Mouse (Mus musculus) splenic B cell, adult 2 months (primary cell): ENCODE results near the gene Ndufa6.
A peak's percentile ranks its signal among the peaks of the same experiment; 100 is the strongest.
"Not testable (repeated sequence)": the region's sequence is repeated elsewhere in the genome, so short reads cannot be mapped to it uniquely, and the experiment has no call there.

Source experiments
- DNase-seq: peaks from one replicate; pipeline ENCODE4 v3.0.0-alpha.2; 2011; ENCODE audit warnings: low read depth, low spot score
- H3K27me3 ChIP-seq: 2 replicates; pipeline ENCODE4 v1.6.1; 2012; ENCODE audit warnings: mild to moderate bottlenecking, low read length, moderate library complexity, mixed read lengths; ENCODE audit not compliant: control insufficient read depth, poor library complexity, insufficient read depth, severe bottlenecking
- H3K36me3 ChIP-seq: 2 replicates; pipeline ENCODE4 v1.6.1; 2012; ENCODE audit warnings: mild to moderate bottlenecking, low read length, moderate library complexity, mixed read lengths; ENCODE audit not compliant: control insufficient read depth, poor library complexity, insufficient read depth, severe bottlenecking

The Ndufa6 gene

DNA sequence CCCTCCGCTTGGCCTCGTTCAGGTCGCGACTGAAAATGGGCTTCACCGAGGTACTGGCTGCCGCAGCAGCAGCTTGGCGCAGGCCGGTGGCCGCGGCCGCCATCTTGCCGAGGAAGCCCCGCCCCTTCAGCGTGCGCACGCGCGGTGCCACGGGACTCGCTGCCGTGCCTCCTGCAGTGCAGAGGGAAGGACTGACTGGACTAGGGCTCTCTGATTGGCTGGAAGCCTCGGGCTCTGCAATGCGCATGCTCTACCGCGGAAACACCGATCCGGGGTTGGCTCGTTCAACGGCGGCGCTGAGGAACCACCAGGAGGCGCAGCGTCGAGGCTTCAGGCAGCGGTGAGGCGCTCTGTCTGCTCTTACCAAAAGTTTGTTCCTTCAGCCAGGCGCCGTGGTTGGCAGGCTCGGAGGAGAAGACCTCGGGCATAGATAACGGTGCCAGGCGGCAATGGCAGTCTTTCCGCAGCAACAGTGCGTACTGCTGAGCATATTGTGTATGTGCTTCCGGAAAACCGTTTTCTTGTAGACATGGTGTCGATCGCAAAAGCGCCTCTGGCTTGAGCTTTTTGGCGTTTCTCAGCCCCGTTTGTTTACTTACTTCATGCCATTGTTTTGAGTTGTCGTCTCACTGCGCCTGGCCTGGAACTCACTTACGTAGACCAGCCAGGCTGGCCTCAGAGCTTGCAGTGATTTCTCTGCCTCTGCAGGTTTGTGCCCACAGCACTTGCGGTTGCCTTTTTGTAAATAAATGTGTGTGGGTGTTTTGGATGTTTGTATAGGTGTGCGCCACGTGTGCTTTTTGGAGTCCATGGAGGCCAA, at the start of gene Ndufa6:
Gene Ndufa6, minus strand, starts transcription at position 197 of the 820 bp plus-strand sequence.
- H3K36me3 ChIP-seq, result peaks cover 9% of the 10 kb centered on the region
- peak; percentile 100 for DNase-seq
- no peaks in the 10 kb centered on the region for H3K27me3 ChIP-seq

GRCm38 (mm10) chr15:82403606-82404005, 49.5 kb upstream of the Ndufa6 start:
- Histone ChIP-seq H3K27me3 (no peaks in the 10 kb centered on the region), H3K36me3 (no peaks in the 10 kb centered on the region)
- DNase-seq, result no peak

DNA sequence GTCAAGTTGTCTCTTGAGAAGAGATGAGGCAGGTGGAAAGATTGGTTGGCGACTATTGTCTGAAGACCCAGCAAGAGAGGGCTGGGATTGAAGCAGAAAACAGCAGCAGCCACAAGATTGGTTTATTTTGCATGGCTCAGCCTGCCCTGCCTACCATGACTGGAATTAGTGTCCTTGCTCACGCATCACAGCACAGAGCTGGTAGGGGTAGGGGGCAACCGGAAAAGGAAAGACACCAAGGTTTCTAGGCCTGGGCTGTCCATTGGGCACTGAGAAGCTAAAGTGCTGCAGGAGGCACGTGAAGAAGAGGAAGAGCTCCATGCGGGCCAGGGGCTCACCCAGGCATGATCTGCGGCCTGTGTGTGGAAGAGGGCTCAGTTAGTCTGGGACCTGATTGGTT, 48.6 kb upstream of the Ndufa6 start:
- no peak for DNase-seq
- Histone ChIP-seq H3K36me3 (no peaks in the 10 kb centered on the region), H3K27me3 (no peaks in the 10 kb centered on the region)

DNA sequence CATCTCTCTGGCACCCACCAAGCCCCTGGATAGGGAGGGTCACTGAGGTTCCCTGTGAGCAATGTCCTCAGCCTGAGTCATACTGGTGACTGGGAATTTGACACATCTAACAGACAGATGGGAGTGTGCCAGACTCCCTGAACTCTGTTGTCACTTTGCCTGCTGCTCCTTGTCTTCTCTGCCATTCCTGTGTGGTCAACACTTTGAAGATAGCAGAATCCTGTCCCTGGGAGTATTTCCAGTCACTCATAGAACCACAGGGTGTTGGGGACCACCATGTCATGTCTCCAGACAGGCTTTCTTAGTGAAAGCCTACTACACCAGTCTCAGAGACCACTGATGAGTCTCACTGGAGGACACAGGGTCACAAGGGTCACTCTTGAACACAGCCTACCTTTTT, 48.0 kb upstream of the Ndufa6 start:
- Histone ChIP-seq H3K36me3 (no peaks in the 10 kb centered on the region), H3K27me3 (no peaks in the 10 kb centered on the region)
- DNase-seq, result no peak

GRCm38 (mm10) chr15:82401516-82401915, 47.4 kb upstream of the Ndufa6 start:
- Histone ChIP-seq H3K36me3 (no peaks in the 10 kb centered on the region), H3K27me3 (no peaks in the 10 kb centered on the region)
- no peak for DNase-seq

DNA sequence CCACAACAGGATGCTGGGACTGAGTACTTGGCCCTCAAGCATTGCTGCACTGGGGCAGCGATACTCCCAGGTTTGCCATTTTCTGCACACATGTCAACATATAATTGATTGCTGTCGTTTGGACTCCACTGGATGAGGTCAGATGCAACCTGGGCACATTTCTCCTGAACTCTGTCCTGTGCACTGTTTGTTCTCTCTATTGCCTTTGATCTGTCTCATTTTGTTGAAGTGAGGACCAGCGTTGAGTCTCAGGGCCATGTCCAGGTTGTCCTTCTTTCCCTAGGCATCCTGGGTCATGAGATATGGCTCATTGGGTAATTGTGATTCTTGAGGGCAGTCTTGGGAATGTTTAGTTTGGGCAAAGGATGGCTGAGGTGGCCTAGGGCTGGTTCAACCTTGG, 41.8 kb upstream of the Ndufa6 start:
- not testable (repeated sequence) for H3K27me3 ChIP-seq, H3K36me3 ChIP-seq, DNase-seq

- not testable (repeated sequence) for DNase-seq, H3K27me3 ChIP-seq, H3K36me3 ChIP-seq
These were observed 39.8 kb upstream of the Ndufa6 start, which contains the start of gene Cyp2d11 for GRCm38 (mm10) chr15:82393922-82394321. Cyp2d11 (minus strand) TSS chr15:82394022.

DNA sequence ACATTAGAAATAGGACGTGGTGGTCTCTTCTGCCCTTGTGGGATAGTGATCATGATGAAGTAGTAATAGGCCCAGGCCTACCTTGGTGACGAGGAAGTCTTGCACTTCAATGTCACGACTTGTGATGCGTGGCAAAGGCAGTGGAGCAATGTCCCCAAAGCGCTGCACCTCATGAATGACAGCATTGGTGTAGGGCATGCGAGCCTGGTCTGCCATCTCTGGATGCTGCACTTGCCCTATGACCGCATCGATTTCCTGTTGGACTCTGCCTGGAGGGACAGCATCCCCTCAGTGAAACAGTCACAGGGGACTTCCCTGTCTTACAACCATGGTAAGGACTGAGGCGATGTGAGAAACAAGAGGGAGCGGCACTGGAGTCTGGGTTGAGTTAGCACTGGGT, 35.8 kb upstream of the Ndufa6 start:
- H3K36me3 ChIP-seq, DNase-seq, H3K27me3 ChIP-seq: not testable (repeated sequence)

DNA sequence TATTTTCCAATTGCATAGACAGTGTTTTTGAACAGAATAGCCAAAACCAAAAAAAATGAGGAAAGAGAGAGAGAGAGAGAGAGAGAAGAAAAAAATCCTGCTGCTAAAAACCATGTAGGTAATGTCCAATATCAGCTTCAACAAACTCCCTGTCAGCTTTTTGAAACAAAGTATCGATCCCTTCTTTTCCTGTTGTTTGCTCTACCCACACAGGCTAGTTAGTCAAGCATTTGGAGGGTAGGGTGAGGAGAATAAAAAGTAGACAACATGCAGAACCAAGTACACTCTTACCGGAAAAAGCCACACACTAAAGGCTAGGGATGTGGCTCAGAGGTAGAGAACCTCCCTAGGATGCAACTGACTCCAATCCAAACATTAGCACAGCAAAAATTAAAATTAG, 31.6 kb upstream of the Ndufa6 start:
- no peaks in the 10 kb centered on the region for H3K27me3 ChIP-seq
- no peak for DNase-seq
- no peaks in the 10 kb centered on the region for H3K36me3 ChIP-seq

DNA sequence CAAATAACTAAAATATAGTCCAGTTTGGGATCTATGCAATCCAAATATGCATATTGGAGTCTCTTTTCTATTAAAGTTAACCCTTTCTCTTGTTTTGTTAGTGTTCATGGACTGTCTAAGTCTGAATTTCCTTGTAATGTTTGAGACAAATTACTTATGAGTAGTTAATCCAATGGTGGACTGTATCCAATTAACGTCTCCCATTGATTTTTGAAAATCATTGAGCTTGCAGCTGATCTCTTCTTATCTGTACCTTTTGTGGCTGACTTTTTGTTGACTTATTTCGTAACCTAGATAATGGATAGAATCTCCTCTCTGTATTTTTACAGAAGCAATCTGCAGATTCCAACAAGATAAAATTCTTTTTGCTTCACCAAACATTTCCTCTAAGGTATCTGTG, 28.3 kb upstream of the Ndufa6 start:
- DNase-seq, result no peak
- no peaks in the 10 kb centered on the region; the same call in 1 of the 2 replicates for H3K27me3 ChIP-seq
- no peaks in the 10 kb centered on the region for H3K36me3 ChIP-seq

- no peaks in the 10 kb centered on the region for H3K36me3 ChIP-seq
- no peak for DNase-seq
- no peaks in the 10 kb centered on the region; the same call in 1 of the 2 replicates for H3K27me3 ChIP-seq
These were observed 26.6 kb upstream of the Ndufa6 start for GRCm38 (mm10) chr15:82380714-82381062.

GRCm38 (mm10) chr15:82379871-82380713, 26.0 kb upstream of the Ndufa6 start, which contains the start of gene Cyp2d22:
Cyp2d22 (minus strand) TSS chr15:82380260.
- no peaks in the 10 kb centered on the region for H3K36me3 ChIP-seq
- no peaks in the 10 kb centered on the region; the same call in 1 of the 2 replicates for H3K27me3 ChIP-seq
- DNase-seq, result peak; percentile 52

GRCm38 (mm10) chr15:82379511-82379870, 25.4 kb upstream of the Ndufa6 start:
- Histone ChIP-seq H3K36me3 (no peaks in the 10 kb centered on the region), H3K27me3 (no peaks in the 10 kb centered on the region; the same call in 1 of the 2 replicates)
- no peak for DNase-seq

DNA sequence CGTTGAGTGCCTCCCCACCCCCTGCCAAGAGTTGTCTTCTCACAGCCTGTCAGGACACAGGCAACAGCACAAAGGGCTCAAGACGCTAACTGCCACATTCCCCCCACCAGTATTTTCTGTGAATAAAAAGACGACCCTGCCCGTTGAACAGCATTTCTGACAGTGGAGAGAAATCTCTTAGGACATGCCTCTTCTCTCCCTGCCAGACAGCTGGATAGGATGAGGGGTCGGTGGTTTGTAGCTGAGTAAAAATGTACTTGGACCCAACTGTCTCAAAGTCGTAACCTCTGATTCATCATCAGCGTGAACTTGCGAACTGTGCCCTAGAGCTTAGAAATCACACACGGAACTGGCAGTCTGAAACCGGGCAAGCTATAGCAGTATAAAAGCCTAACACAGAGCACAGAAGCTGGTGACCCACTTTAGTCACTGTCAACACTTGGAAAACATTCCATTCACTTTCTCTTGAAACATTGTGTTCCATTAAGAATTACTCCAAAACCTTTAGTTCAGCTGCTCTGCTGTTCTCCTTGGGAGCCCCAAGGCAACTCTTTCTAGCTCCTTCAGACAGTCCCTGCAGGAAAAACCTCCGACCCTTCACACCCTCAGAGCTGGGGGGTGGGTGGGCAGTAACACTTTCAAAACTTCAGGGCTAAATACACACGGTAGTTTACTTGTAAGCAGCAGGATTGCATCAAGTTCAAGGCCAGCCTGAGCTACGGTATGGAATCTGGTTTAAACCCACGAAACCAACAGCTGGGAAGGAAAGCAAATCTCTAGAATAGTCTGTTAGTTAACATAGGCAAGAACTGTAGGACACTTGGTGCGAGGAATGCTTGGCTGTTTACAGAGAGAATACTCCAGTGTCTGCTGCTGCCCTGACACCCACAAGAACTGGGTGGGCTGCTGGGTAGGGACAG, 24.4 kb upstream of the Ndufa6 start:
- Histone ChIP-seq H3K36me3 (no peaks in the 10 kb centered on the region), H3K27me3 (no peaks in the 10 kb centered on the region; the same call in 1 of the 2 replicates)
- no peak for DNase-seq
